Mouse (Mus musculus) lung, postnatal 25 days (tissue): ENCODE measurements at regions not wholly inside any gene's neighbourhood (a gene's known extent, or its start where the extent isn't known, plus 50 kb on each side); places are given as distances from the start of the nearest gene placed in this dataset.

Source experiments
- DNase-seq: peaks from one replicate; pipeline ENCODE4 v3.0.0; 2022; ENCODE audit warnings: low spot score

- DNase-seq: no peak
These were observed 146.4 kb downstream of the Ttc32 start for GRCm38 (mm10) chr12:9176198-9176597.

- no peak for DNase-seq
These were observed 148.8 kb downstream of the Ttc32 start for GRCm38 (mm10) chr12:9178626-9179025.

- no peak for DNase-seq
These were observed 150.9 kb downstream of the Ttc32 start for GRCm38 (mm10) chr12:9180677-9181076.

- DNase-seq: no peak
These were observed 161.9 kb downstream of the Ttc32 start for GRCm38 (mm10) chr12:9191721-9192120.

- no peak for DNase-seq
These were observed 169.5 kb downstream of the Ttc32 start for GRCm38 (mm10) chr12:9199321-9199720.

- no peak for DNase-seq
These were observed 182.4 kb downstream of the Ttc32 start for GRCm38 (mm10) chr12:9212211-9212610.

- DNase-seq: no peak
These were observed 195.2 kb downstream of the Ttc32 start for GRCm38 (mm10) chr12:9224971-9225370.

GRCm38 (mm10) chr12:9227901-9228300 lies 198.1 kb downstream of the Ttc32 start:
- no peak for DNase-seq

GRCm38 (mm10) chr12:9228486-9228885 lies 198.7 kb downstream of the Ttc32 start:
- DNase-seq: peak; percentile 20

- no peak for DNase-seq
These were observed 200.2 kb downstream of the Ttc32 start for GRCm38 (mm10) chr12:9229981-9230380.

- DNase-seq: no peak
These were observed 200.8 kb downstream of the Ttc32 start for GRCm38 (mm10) chr12:9230576-9230975.

- DNase-seq: no peak
These were observed 202.6 kb downstream of the Ttc32 start for GRCm38 (mm10) chr12:9232431-9232830.

- DNase-seq: peak; percentile 20
These were observed 206.1 kb downstream of the Ttc32 start for GRCm38 (mm10) chr12:9235866-9236265.

GRCm38 (mm10) chr12:9237538-9237937 lies 207.7 kb downstream of the Ttc32 start:
- peak; percentile 10 for DNase-seq

GRCm38 (mm10) chr12:9237955-9238354 lies 208.2 kb downstream of the Ttc32 start:
- DNase-seq: no peak

- DNase-seq: no peak
These were observed 217.7 kb downstream of the Ttc32 start for GRCm38 (mm10) chr12:9247506-9247905.

- peak; percentile 17 for DNase-seq
These were observed 222.0 kb downstream of the Ttc32 start for GRCm38 (mm10) chr12:9251772-9252171.

- DNase-seq: no peak
These were observed 223.7 kb downstream of the Ttc32 start for GRCm38 (mm10) chr12:9253306-9254074.

GRCm38 (mm10) chr12:9254301-9254860 lies 224.6 kb downstream of the Ttc32 start:
- no peak for DNase-seq

GRCm38 (mm10) chr12:9255661-9256486 lies 226.1 kb downstream of the Ttc32 start:
- no peak for DNase-seq

GRCm38 (mm10) chr12:9256487-9256820 lies 226.7 kb downstream of the Ttc32 start:
- DNase-seq: no peak

GRCm38 (mm10) chr12:9258221-9258620 lies 228.4 kb downstream of the Ttc32 start:
- no peak for DNase-seq

- DNase-seq: no peak
These were observed 231.9 kb downstream of the Ttc32 start for GRCm38 (mm10) chr12:9261662-9262061.
